Mouse (Mus musculus) right cerebral cortex, postnatal 10 days (tissue): ENCODE results near the gene Samd13.
A peak's percentile ranks its signal among the peaks of the same experiment; 100 is the strongest.

Source experiments
- DNase-seq, 2 experiments: peaks; one replicate each; pipeline ENCODE4 v3.0.0; 2021; ENCODE audit warnings: low spot score in 2 of 2

Samd13 gene

GRCm38 (mm10) chr3:146671121-146671520, 14.3 kb downstream of the Samd13 start:
- DNase-seq = no peak

- no peak for DNase-seq
Measured at GRCm38 (mm10) chr3:146661907-146662306, 23.5 kb downstream of the Samd13 start.

- peak in 1 of 2 experiments; percentile 49 for DNase-seq
Measured at GRCm38 (mm10) chr3:146661001-146661400, 24.4 kb downstream of the Samd13 start.

GRCm38 (mm10) chr3:146659321-146659720, 26.1 kb downstream of the Samd13 start:
- no peak for DNase-seq

GRCm38 (mm10) chr3:146658061-146658639, 27.2 kb downstream of the Samd13 start:
- DNase-seq = no peak

- no peak for DNase-seq
Measured at GRCm38 (mm10) chr3:146657433-146657832, 28.0 kb downstream of the Samd13 start.

- DNase-seq = no peak
Measured at GRCm38 (mm10) chr3:146655111-146655577, 30.2 kb downstream of the Samd13 start.

- DNase-seq = no peak
Measured at GRCm38 (mm10) chr3:146653692-146654091, 31.7 kb downstream of the Samd13 start.

GRCm38 (mm10) chr3:146652431-146652830, 33.0 kb downstream of the Samd13 start:
- DNase-seq = no peak

GRCm38 (mm10) chr3:146651217-146651616, 34.2 kb downstream of the Samd13 start, which contains the start of gene 4930503B20Rik:
Gene 4930503B20Rik (minus strand): TSS chr3:146651317.
- DNase-seq = no peak

- no peak for DNase-seq
Measured at GRCm38 (mm10) chr3:146650716-146651115, 34.7 kb downstream of the Samd13 start.

GRCm38 (mm10) chr3:146649311-146649894, 36.0 kb downstream of the Samd13 start:
- no peak for DNase-seq

- peak in 1 of 2 experiments; percentile 44 for DNase-seq
Measured at GRCm38 (mm10) chr3:146641818-146642427, 43.5 kb downstream of the Samd13 start.

GRCm38 (mm10) chr3:146632506-146632905, 52.9 kb downstream of the Samd13 start:
- DNase-seq = no peak

GRCm38 (mm10) chr3:146628227-146628982, 57.0 kb downstream of the Samd13 start:
- DNase-seq = no peak

GRCm38 (mm10) chr3:146625766-146626165, 59.6 kb downstream of the Samd13 start:
- DNase-seq = peak in 1 of 2 experiments; percentile 70

- peak; percentile 45 to 63 for DNase-seq
Measured at GRCm38 (mm10) chr3:146621966-146622365, 63.4 kb downstream of the Samd13 start.

- DNase-seq = peak; percentile 94 to 96
Measured at GRCm38 (mm10) chr3:146620555-146621249, 64.7 kb downstream of the Samd13 start.

GRCm38 (mm10) chr3:146620101-146620500, 65.3 kb downstream of the Samd13 start:
- DNase-seq = peak; percentile 54 to 76

GRCm38 (mm10) chr3:146618357-146618756, 67.0 kb downstream of the Samd13 start:
- DNase-seq = no peak

GRCm38 (mm10) chr3:146617946-146618345, 67.4 kb downstream of the Samd13 start:
- no peak for DNase-seq
